Mouse (Mus musculus) kidney, adult 2 months (tissue): ENCODE measurements at regions not wholly inside any gene's neighbourhood (a gene's known extent, or its start where the extent isn't known, plus 50 kb on each side); places are given as distances from the start of the nearest gene placed in this dataset.

Experiments used
- CTCF ChIP-seq: fragments of 200-500 bp; conservative IDR thresholded peaks from 2 replicates; pipeline ENCODE4 v1.5.1; 2011; ENCODE audit warnings: low read depth, mild to moderate bottlenecking, control low read depth, low read length, moderate library complexity, mixed read lengths; ENCODE audit not compliant: insufficient read depth, insufficient read length
- POLR2A ChIP-seq: fragments of 200-500 bp; IDR thresholded peaks from one replicate; pipeline ENCODE4 v1.6.1; 2011; ENCODE audit warnings: low read depth, low read length, control low read depth

- TF ChIP-seq POLR2A (no peak), CTCF (no peak)
Observed at GRCm38 (mm10) chr12:15160478-15160998, 656.2 kb downstream of the Trib2 start.
